Mouse (Mus musculus) cerebellum, adult 2 months (tissue): Measurements from ENCODE around the gene Rpl28. TPM values are rescaled to one million over a fixed set of nuclear protein-coding genes. Genes with fewer than 3 reads are reported as not detected.

Source experiments
- DNase-seq, 2 experiments: peaks; one replicate each; pipeline ENCODE4 v3.0.0; 2021
- H3K27ac ChIP-seq: fragments of 200-500 bp; 2 replicates; pipeline ENCODE4 v1.5.1; 2012; ENCODE audit warnings: low read length, control low read depth, inconsistent platforms; ENCODE audit not compliant: insufficient read depth
- H3K27me3 ChIP-seq: fragments of 200-500 bp; 2 replicates; pipeline ENCODE4 v1.6.1; 2012; ENCODE audit warnings: inconsistent platforms, mild to moderate bottlenecking, low read length, moderate library complexity; ENCODE audit not compliant: control insufficient read depth, insufficient read depth
- H3K4me1 ChIP-seq: fragments of 200-500 bp; 2 replicates; pipeline ENCODE4 v1.6.1; 2011; ENCODE audit warnings: low read length; ENCODE audit not compliant: control insufficient read depth, insufficient read depth
- H3K4me3 ChIP-seq: fragments of 200-500 bp; replicated peaks from 2 replicates; pipeline ENCODE3; 2011; ENCODE audit warnings: mild to moderate bottlenecking, low read depth, low read length, control low read depth; ENCODE audit not compliant: insufficient read depth
- CTCF ChIP-seq: fragments of 200-500 bp; IDR thresholded peaks from 2 replicates; pipeline ENCODE4 v1.5.1; 2011; ENCODE audit warnings: low read depth, mild to moderate bottlenecking, control low read depth, low read length, moderate library complexity, borderline replicate concordance; ENCODE audit not compliant: insufficient read depth
- POLR2A ChIP-seq: fragments of 200-500 bp; IDR thresholded peaks from 2 replicates; pipeline ENCODE4 v1.6.1; 2011; ENCODE audit warnings: low read length, control low read depth, borderline replicate concordance; ENCODE audit not compliant: insufficient read depth
- WGBS: fragments of 180-500 bp; shearing (Covaris S2); methylation state at CpG from one replicate; pipeline ENCODE4 v1.1.7; 2018; 5-methylcytosine and 5-hydroxymethylcytosine counted together
- polyA plus RNA-seq: library from polyadenylated mRNA; depleted of rRNA; stranded (reverse); fragments of >200 nt; gene quantifications from 2 replicates; pipeline ENCODE4 v1.2.3, GENCODE M21; 2012; rRNA removed

Gene Rpl28
- polyA plus RNA-seq: 268 and 296 TPM in 2 replicates

DNA sequence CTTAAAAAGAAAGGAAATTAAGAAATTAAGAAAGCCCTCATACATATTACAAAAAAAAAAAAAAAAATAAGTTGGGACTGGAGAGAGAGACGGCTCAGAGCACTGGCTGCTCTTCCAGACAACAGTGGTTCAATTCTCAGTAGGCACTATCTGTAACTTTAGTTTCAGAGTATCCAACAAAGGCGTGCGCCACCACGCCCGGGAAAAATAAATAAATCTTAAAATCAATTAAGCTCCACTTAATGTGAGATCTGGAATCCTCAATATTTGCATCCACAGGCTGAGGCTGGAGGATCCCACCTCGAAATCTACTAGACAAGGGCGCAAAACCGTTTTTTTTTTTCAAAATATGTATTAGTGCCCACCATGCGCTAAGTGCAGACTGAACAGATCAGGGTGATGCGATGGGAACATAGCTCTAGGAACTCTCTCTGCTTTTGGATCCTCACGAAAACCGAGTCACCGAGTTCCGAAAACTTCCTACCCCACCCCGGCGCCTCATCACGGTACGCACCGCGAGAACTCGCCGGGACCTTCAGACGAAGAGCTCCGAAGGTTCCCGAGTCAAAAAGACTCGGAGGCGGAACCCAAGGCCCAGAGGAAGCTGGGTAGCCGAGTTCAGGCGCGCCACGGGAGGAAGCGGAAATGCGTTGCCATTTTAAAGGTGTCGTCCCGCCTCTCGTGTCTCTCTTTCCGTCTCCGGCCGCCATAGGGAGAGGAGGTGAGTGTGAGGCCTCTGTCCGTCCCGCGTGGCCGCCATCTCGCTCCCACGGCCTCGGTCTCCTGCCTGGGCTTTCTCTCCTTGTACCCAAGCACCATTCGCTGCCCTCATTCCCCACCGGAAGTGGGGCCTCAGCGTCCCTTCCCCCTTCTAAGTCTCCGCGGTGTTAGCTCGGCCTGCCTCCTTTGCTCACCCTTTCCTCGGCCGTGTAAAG is at the start of gene Rpl28:
TSS of gene Rpl28 (plus strand) at position 597 of the 935 bp plus-strand sequence.
- Histone ChIP-seq H3K4me3 (peak within 1 kb of the TSS; percentile 99), H3K4me1 (peaks cover 3% of the 10 kb centered on the region; the same call in 1 of the 2 replicates), H3K27me3 (no peaks in the 10 kb centered on the region), H3K27ac (peak within 1 kb of the TSS; percentile 62; the same call in 1 of the 2 replicates)
- DNase-seq: peak; percentile 95 to 96
- under 1% methylated on average over 54 of the region's 54 CpGs for WGBS
- no peak for TF ChIP-seq CTCF
- peak; percentile 93 for TF ChIP-seq POLR2A

DNA sequence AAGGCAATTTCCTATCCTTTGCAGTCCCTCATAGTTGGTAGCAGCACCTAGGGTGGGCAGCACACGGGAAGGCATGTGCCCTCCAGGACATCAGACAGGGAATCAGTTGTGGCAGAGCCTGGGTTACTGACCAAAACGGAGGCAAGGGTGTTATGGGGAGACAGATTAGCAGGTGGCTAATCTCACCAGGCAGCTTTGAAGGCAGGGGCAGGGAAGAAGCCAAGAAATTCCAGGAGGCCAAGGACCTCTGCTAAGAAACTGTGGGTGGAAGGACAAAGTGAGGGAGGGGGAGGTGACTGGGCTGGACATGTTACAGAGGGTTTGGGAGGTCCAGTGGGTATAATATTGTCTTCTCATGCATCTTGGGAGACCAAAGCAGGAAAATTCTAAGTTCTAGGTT is 49.3 kb upstream of the Rpl28 start:
- no peak overlapping the region for H3K27ac ChIP-seq
- peaks cover 13% of the 10 kb centered on the region; the same call in 1 of the 2 replicates for H3K4me1 ChIP-seq
- WGBS: 54% methylated on average over 2 of the region's 2 CpGs
- DNase-seq: no peak
- TF ChIP-seq POLR2A: no peak
- no peak for TF ChIP-seq CTCF
- no peak overlapping the region for H3K4me3 ChIP-seq
- H3K27me3 ChIP-seq: no peaks in the 10 kb centered on the region

DNA sequence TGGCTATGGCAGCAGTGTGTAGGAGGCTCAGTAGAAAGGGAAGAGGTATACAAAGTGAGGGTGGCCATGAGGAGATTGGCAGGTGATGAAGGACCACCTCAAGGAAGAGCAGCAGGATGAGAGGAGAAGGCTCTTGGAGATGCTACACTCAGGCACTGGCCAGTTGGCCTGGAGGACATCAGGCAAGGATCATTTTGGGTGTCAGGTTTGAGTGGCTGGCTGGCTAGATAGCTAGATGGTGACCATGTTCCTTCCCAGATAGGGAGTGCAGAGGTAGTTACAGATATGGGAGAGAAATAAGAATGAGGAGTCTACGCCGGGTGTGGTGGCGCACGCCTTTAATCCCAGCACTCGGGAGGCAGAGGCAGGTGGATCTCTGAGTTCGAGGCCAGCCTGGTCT is 47.8 kb upstream of the Rpl28 start:
- no peak for TF ChIP-seq POLR2A
- TF ChIP-seq CTCF: no peak
- Histone ChIP-seq H3K27me3 (no peaks in the 10 kb centered on the region), H3K4me3 (no peak overlapping the region), H3K4me1 (peaks cover 13% of the 10 kb centered on the region; the same call in 1 of the 2 replicates), H3K27ac (no peak overlapping the region)
- 98% methylated on average over 6 of the region's 6 CpGs for WGBS
- DNase-seq: no peak

DNA sequence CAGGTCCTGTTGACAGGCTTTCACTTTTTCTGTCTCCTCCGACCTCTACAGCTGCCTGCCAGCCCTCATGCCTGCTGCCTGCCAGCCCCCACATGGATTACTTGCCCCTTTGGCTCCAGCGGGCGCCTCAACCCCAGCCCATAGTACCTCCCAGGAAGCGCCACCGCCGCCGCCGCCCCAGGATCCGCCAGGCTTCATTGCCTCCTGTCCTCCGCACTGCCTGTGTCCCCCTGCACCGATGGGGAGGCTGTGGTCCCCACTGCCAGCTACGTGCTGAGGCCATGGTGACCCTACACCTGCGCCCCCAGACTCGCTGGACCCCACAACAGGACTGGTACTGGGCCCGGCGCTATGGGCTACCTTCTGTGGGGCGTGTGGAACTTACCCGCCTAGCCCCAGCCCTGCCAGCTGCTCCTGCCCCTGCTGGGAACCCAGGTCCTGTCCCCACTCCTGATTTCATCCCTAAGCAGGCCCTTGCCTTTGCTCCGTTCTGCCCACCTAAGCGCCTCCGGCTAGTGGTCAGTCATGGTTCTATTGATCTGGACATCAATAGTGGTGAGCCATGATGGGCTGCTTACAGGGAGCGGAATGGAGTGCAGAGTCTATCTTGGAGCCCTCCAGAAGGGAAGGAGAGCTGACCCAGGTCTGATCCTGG is 46.2 kb upstream of the Rpl28 start:
- 81% methylated on average over 22 of the region's 22 CpGs for WGBS
- no peak overlapping the region for H3K4me3 ChIP-seq
- no peak overlapping the region for H3K27ac ChIP-seq
- H3K4me1 ChIP-seq: peaks cover 12% of the 10 kb centered on the region; the same call in 1 of the 2 replicates
- no peak for DNase-seq
- H3K27me3 ChIP-seq: no peaks in the 10 kb centered on the region
- no peak for TF ChIP-seq POLR2A
- no peak for TF ChIP-seq CTCF

DNA sequence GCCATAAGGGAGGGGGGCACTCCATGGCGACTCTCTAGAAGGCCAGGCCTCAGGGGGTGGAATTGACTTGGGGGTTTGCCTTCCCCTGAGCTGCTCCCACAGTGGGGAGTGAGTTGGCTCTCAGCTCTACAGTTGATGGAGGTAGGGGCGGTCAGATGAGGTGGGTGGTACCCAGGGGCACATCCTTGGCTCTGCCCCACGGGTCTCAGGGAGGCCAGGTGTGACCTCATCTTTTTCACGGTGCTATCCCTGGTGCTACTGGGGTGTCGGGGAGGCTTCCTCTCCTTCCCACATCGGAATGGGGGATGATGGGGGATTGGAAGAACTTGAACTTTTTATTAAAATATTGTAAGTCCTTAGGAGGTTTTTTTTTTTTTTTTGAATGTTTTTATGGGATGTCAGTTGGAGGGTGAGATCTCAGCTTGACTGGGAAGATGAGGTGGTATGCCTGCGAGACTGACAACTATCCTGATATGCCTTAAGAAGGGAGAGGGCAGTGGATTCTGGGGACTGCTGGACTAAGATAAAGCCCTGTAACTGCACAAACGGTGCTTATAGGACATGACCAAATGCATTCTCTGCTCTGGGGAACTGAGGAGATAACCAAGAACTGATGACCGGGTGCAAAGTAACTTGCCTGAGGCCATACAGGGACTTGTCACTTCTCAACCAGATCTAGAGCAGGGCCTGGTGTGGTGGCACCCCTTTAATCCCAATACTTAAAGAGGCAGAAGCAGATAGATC is 45.3 kb upstream of the Rpl28 start:
- Histone ChIP-seq H3K27ac (no peak overlapping the region), H3K4me1 (peaks cover 6% of the 10 kb centered on the region), H3K27me3 (no peaks in the 10 kb centered on the region), H3K4me3 (no peak overlapping the region)
- DNase-seq: no peak
- TF ChIP-seq CTCF: no peak
- WGBS: 75% methylated on average over 9 of the region's 9 CpGs

DNA sequence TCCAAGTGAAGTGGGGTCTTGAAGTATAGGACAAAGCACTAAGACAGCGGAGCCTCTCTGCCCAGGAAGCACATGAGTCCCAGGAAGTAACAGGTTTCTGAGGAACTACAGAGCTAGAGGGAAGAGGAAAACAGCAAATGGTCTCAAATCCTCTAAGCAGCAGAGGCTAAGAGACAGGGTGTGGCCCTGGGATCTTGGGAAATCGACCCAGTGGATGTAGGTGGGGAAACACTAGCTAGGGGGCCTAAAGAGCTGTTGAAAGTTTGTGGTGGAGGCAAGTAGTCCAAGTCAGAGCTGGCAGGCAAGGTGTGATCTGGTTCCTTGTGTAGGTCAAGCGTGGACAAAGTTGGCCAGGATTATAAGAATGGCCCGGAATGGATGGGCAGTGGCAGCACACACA is 44.4 kb upstream of the Rpl28 start:
- no peak overlapping the region for H3K27ac ChIP-seq
- H3K4me1 ChIP-seq: peaks cover 3% of the 10 kb centered on the region; the same call in 1 of the 2 replicates
- DNase-seq: no peak
- no peak for TF ChIP-seq CTCF
- TF ChIP-seq POLR2A: no peak
- H3K27me3 ChIP-seq: no peaks in the 10 kb centered on the region
- H3K4me3 ChIP-seq: no peak overlapping the region
- 79% methylated on average over 4 of the region's 4 CpGs for WGBS

DNA sequence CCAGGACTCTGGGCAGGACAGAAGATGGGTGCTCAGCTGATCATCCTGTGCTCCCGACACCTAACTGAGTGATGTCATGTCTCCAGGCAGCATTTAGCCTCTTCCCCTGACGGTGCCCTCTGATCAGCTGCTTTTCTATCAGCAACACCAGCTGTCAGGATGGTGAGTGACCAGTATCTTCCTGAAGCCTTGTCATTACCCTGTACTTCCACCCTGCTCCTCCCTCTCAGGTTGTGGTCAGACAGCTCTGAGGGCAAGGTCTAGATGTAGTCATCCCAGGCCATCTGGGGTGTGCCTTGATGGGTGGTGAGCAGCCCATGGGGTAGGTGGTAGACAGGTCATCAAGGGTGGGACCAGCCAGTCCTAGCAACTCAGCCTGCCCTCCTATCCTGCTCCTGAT is 43.5 kb upstream of the Rpl28 start:
- TF ChIP-seq POLR2A (no peak), CTCF (no peak)
- no peak for DNase-seq
- peaks cover 3% of the 10 kb centered on the region; the same call in 1 of the 2 replicates for H3K4me1 ChIP-seq
- no peaks in the 10 kb centered on the region for H3K27me3 ChIP-seq
- H3K4me3 ChIP-seq: no peak overlapping the region
- WGBS: 75% methylated on average over 2 of the region's 2 CpGs
- H3K27ac ChIP-seq: no peak overlapping the region
